Mouse (Mus musculus): ENCODE results near the gene Dnlz. TPM values are rescaled to one million over a fixed set of nuclear protein-coding genes. Genes with fewer than 3 reads are reported as not detected.
"Not testable (repeated sequence)": the region's sequence is repeated elsewhere in the genome, so short reads cannot be mapped to it uniquely, and the experiment has no call there.

The Dnlz gene
- polyA plus RNA-seq, 1 experiment from 2014 or later, result 15.1 TPM

DNA sequence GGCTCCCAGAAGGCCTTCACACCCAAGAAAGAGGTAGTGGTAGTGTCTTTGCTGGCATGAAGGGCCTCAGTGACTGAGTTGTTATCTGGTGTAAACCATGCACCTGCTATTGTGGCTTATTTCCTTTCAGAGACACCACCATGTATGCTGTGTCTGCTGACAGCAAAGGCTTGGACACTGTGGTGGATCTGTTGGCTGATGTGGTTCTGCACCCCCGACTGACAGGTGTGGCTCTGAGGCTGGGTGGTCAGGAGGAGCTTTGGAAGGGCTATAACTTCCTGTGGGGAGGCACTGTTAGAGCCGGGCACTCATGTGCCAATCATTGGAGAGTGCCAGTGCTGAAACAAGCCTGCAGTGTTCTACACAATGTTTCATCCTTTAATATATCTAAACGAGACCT is 39.0 kb upstream of the Dnlz start:
- WGBS, result 82% methylated on average over 3 of the region's 3 CpGs
- H3K9me3 ChIP-seq (ENCODE audit: control insufficient read depth, low read length), result no peaks in the 10 kb centered on the region

DNA sequence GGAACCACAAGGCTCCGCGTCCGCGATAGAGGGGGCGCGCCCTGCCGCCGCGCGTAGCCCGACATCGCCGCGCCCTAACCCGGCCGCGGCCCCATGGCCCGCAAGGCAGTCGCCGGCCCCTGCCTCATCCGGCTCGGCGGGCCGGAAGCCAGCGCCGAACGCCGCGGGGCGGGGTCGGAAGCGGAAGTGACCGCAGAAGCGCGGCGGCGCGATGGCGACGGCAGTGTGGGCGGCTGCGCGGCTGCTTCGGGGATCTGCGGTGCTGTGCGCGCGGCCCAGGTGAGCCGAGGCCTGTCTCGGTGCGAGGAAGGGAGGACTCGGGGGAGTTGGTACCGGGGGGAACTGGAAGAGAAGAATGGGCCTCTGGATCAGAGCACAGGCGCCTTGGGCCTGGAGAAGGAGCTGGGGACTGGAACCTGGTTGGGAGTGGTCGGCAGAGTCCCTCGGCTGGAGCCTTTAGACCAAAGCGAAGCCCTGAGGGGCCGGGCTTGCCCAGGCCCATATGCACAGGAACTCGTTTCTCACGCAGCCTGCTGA is 37.3 kb upstream of the Dnlz start, which contains the start of the genes Entr1 and Pmpca:
Gene Entr1, minus strand, starts transcription at position 163 of the 537 bp plus-strand sequence.
Gene Pmpca, plus strand, starts transcription at position 186 of the 537 bp plus-strand sequence.
- H3K9ac ChIP-seq (ENCODE audit: low read length), result peak within 1 kb of the TSS; percentile 94
- H3K27me3 ChIP-seq (ENCODE audit: control insufficient read depth, insufficient read depth, low read length), result no peaks in the 10 kb centered on the region
- no peak for TF ChIP-seq EP300 (optimal IDR thresholded peaks at IDR 0.05)
- TF ChIP-seq CTCF (IDR thresholded peaks at IDR 0.05; ENCODE audit: low read depth), result no peak
- H3K9me3 ChIP-seq (ENCODE audit: control insufficient read depth, low read length), result no peaks in the 10 kb centered on the region
- under 1% methylated on average over 60 of the region's 60 CpGs for whole genome bisulfite sequencing
- H3K4me2 ChIP-seq (replicated peaks; ENCODE audit: low read depth), result peak within 1 kb of the TSS; percentile 96
- peak within 1 kb of the TSS; percentile 69 for H3K27ac ChIP-seq (replicated peaks)
- no peaks in the 10 kb centered on the region for H3K4me1 ChIP-seq (replicated peaks; ENCODE audit: control insufficient read depth, insufficient read depth)
- peaks cover 43% of the 10 kb centered on the region for H3K36me3 ChIP-seq (ENCODE audit: control insufficient read depth, insufficient read depth, low read length)
- peak within 1 kb of the TSS; percentile 97 for H3K4me3 ChIP-seq (ENCODE audit: low read depth, low read length)
- ATAC-seq (ENCODE audit: low FRiP score, low TSS enrichment), result peak; percentile 92
- DNase-seq (ENCODE audit: low spot score), result peak; percentile 89

More for the DNA sequence above, 39.0 kb upstream of the Dnlz start:
- DNase-seq (ENCODE audit: low spot score) (no peak), ATAC-seq (ENCODE audit: low FRiP score, low TSS enrichment) (no peak)
- H3K4me1 ChIP-seq (replicated peaks; ENCODE audit: control insufficient read depth, insufficient read depth), result no peaks in the 10 kb centered on the region
- no peak overlapping the region for H3K4me2 ChIP-seq (replicated peaks; ENCODE audit: low read depth)
- peaks cover 41% of the 10 kb centered on the region for H3K36me3 ChIP-seq (ENCODE audit: control insufficient read depth, insufficient read depth, low read length)
- H3K27ac ChIP-seq (replicated peaks), result no peak overlapping the region
- no peak overlapping the region for H3K4me3 ChIP-seq (ENCODE audit: low read depth, low read length)
- H3K9ac ChIP-seq (ENCODE audit: low read length), result no peak overlapping the region
- H3K27me3 ChIP-seq (ENCODE audit: control insufficient read depth, insufficient read depth, low read length), result no peaks in the 10 kb centered on the region
- TF ChIP-seq EP300 (optimal IDR thresholded peaks at IDR 0.05), result no peak
- TF ChIP-seq CTCF (IDR thresholded peaks at IDR 0.05; ENCODE audit: low read depth), result no peak

DNA sequence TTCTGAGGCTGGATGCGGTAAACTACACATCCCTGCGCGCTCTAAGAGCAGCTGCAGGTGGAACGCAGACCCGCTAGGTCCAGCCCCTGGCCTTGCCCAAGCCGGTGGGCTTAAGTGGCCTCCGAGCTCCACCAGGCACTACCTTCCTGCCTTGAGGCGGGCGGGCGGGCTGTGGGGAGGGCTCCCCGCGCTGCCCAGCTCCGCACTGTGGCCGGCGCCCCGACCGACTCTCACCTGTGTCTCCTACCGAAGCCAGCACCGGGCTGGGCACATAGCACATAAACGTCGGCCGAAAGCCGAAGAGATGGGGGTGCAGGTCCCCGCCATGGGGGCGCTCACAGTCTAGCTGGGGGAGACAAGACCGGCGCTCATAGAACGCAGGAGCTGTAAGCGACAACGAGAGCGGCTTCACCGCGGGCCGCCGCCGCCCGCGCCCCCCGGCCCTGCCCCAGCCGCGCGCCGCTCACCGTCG is 36.8 kb upstream of the Dnlz start:
- ATAC-seq (ENCODE audit: low FRiP score, low TSS enrichment) (peak; percentile 60), DNase-seq (ENCODE audit: low spot score) (no peak)
- WGBS, result under 1% methylated on average over 45 of the region's 45 CpGs
- no peak for TF ChIP-seq CTCF (IDR thresholded peaks at IDR 0.05; ENCODE audit: low read depth)
- no peak for TF ChIP-seq EP300 (optimal IDR thresholded peaks at IDR 0.05)
- Histone ChIP-seq H3K27me3 (ENCODE audit: control insufficient read depth, insufficient read depth, low read length) (no peaks in the 10 kb centered on the region), H3K4me3 (ENCODE audit: low read depth, low read length) (peak overlapping the region; percentile 97), H3K4me2 (replicated peaks; ENCODE audit: low read depth) (peak overlapping the region; percentile 96), H3K4me1 (replicated peaks; ENCODE audit: control insufficient read depth, insufficient read depth) (no peaks in the 10 kb centered on the region), H3K36me3 (ENCODE audit: control insufficient read depth, insufficient read depth, low read length) (peaks cover 46% of the 10 kb centered on the region), H3K9ac (ENCODE audit: low read length) (peak overlapping the region; percentile 94), H3K27ac (replicated peaks) (peak overlapping the region; percentile 69), H3K9me3 (ENCODE audit: control insufficient read depth, low read length) (no peaks in the 10 kb centered on the region)

DNA sequence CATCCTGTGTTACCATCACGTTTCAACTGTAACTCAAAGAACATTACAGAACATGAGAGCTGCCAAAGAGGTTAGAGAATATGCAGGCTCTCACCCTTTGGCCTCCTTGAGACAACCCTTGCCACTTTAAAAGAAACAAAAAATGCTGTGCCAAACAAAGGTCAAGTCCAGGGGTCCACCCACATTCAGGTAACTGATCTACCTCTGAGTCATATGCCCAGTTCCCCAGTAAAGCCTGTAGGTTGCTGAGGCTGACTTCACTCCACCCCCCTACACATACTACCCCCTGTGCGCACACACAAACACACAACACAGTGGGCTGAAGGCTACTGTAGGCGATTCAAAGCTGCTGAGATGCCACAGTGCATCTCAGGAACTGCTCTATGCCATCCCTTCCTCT is 35.8 kb upstream of the Dnlz start:
- H3K36me3 ChIP-seq (ENCODE audit: control insufficient read depth, insufficient read depth, low read length), result peaks cover 43% of the 10 kb centered on the region
- DNase-seq (ENCODE audit: low spot score), result no peak
- no peak overlapping the region for H3K27ac ChIP-seq (replicated peaks)
- no peaks in the 10 kb centered on the region for H3K9me3 ChIP-seq (ENCODE audit: control insufficient read depth, low read length)
- ATAC-seq (ENCODE audit: low FRiP score, low TSS enrichment), result no peak
- H3K4me2 ChIP-seq (replicated peaks; ENCODE audit: low read depth), result no peak overlapping the region
- no peaks in the 10 kb centered on the region for H3K27me3 ChIP-seq (ENCODE audit: control insufficient read depth, insufficient read depth, low read length)
- peak overlapping the region; percentile 43 for H3K9ac ChIP-seq (ENCODE audit: low read length)
- no peak overlapping the region for H3K4me3 ChIP-seq (ENCODE audit: low read depth, low read length)
- TF ChIP-seq CTCF (IDR thresholded peaks at IDR 0.05; ENCODE audit: low read depth), result no peak
- no peak for TF ChIP-seq EP300 (optimal IDR thresholded peaks at IDR 0.05)
- 80% methylated on average over 3 of the region's 3 CpGs for WGBS
- no peaks in the 10 kb centered on the region for H3K4me1 ChIP-seq (replicated peaks; ENCODE audit: control insufficient read depth, insufficient read depth)

DNA sequence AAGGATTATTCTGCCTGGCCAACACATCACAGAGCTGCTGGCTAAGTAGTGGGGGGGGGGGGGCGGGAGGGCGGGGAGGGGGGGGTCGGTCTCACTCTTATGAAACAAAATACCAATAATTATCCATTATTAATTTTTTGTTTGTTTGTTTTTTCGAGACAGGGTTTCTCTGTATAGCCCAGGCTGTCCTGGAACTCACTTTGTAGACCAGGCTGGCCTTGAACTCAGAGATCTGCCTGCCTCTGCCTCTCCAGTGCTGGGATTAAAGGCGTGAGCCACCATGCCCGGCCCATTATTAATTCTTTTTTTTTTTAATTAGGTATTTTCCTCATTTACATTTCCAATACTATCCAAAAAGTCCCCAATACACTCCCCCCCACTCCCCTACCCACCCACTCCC is 29.0 kb upstream of the Dnlz start:
- Histone ChIP-seq H3K36me3 (ENCODE audit: control insufficient read depth, insufficient read depth, low read length) (peaks cover 31% of the 10 kb centered on the region), H3K9ac (ENCODE audit: low read length) (peak overlapping the region; percentile 77), H3K4me3 (ENCODE audit: low read depth, low read length) (peak overlapping the region; percentile 67), H3K4me2 (replicated peaks; ENCODE audit: low read depth) (peak overlapping the region; percentile 90)
- not testable (repeated sequence) for H3K27ac ChIP-seq (replicated peaks); DNase-seq (ENCODE audit: low spot score); H3K9me3 ChIP-seq (ENCODE audit: control insufficient read depth, low read length); H3K4me1 ChIP-seq (replicated peaks; ENCODE audit: control insufficient read depth, insufficient read depth); H3K27me3 ChIP-seq (ENCODE audit: control insufficient read depth, insufficient read depth, low read length); ATAC-seq (ENCODE audit: low FRiP score, low TSS enrichment)
- 28% methylated on average over 6 of the region's 6 CpGs for WGBS

DNA sequence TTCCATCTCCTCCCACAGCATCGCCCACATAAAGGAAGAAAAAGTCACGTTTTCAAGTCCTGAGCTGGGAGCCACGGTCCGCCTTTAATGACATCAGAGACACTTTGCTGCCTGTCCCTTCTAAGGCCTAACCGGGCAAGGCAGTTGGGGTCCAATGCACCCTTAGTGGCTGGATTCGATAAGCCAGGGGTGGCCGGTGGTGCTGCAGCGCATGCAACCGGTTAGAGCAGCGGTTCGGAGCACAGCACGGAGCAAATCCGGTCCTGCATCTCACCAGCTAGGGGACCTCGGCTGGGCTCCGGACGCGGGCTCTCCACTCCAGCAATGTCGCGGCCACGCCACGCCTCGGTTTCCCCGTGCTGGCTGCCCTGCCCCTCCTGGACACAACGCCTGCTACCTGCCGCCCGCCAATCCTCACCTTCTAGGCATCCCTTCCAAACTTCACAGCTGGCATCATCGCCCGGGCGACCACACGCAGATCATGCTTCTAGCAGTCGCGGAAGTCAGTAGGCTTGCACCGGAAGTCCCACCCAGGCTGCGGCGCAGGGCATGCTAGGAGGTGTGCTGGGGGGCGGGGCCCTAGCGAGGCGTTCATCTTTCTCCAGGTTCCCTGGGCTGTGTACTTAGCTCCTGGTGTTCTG is 28.3 kb upstream of the Dnlz start, which contains the start of gene Snapc4:
Gene Snapc4, minus strand, starts transcription at position 523 of the 641 bp plus-strand sequence.
- Histone ChIP-seq H3K9ac (ENCODE audit: low read length) (peak within 1 kb of the TSS; percentile 77), H3K36me3 (ENCODE audit: control insufficient read depth, insufficient read depth, low read length) (peaks cover 29% of the 10 kb centered on the region), H3K27ac (replicated peaks) (peak within 1 kb of the TSS; percentile 73), H3K4me2 (replicated peaks; ENCODE audit: low read depth) (peak within 1 kb of the TSS; percentile 90), H3K27me3 (ENCODE audit: control insufficient read depth, insufficient read depth, low read length) (no peaks in the 10 kb centered on the region), H3K4me3 (ENCODE audit: low read depth, low read length) (peak within 1 kb of the TSS; percentile 67), H3K4me1 (replicated peaks; ENCODE audit: control insufficient read depth, insufficient read depth) (no peaks in the 10 kb centered on the region), H3K9me3 (ENCODE audit: control insufficient read depth, low read length) (no peaks in the 10 kb centered on the region)
- no peak for TF ChIP-seq EP300 (optimal IDR thresholded peaks at IDR 0.05)
- TF ChIP-seq CTCF (IDR thresholded peaks at IDR 0.05; ENCODE audit: low read depth), result no peak
- WGBS, result under 1% methylated on average over 38 of the region's 38 CpGs
- peak; percentile 92 for ATAC-seq (ENCODE audit: low FRiP score, low TSS enrichment)
- peak; percentile 92 for DNase-seq (ENCODE audit: low spot score)
